Mouse (Mus musculus) brain, embryonic 18.5 days (tissue): ENCODE results near the gene Apela.
"Not testable (repeated sequence)": the region's sequence is repeated elsewhere in the genome, so short reads cannot be mapped to it uniquely, and the experiment has no call there.

ENCODE experiments used
- DNase-seq: peaks from one replicate; pipeline ENCODE4 v3.0.0-alpha.2; 2012; ENCODE audit warnings: low read depth, low spot score

Gene Apela

GRCm38 (mm10) chr8:65028959-65029686, 8.0 kb downstream of the Apela start:
- no peak for DNase-seq

DNA sequence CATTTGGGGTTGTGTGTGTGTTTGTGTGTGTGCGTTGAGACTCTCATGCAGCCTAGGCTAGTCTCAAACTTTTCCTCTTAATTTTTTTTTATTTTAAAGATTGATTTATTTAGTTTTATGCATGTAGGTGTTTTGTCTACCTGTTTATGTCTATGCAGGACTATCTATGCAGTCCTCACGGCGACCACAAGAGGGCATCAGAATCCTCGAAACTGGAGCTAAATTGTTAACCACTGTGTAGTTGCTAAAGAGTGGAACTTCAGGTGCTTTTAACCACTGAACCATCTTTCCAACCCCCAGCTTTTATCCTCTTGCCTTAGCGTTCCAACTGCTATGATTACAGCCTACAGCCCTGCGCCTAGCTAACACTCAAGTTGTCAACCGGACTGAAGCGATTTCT, 14.7 kb downstream of the Apela start:
- DNase-seq, result no peak

GRCm38 (mm10) chr8:65018423-65018822, 18.7 kb downstream of the Apela start, which contains the start of the genes Trim61 and Trim60:
Trim61 (minus strand) TSS chr8:65018523.
Trim60 (minus strand) TSS chr8:65018584.
- no peak for DNase-seq

DNA sequence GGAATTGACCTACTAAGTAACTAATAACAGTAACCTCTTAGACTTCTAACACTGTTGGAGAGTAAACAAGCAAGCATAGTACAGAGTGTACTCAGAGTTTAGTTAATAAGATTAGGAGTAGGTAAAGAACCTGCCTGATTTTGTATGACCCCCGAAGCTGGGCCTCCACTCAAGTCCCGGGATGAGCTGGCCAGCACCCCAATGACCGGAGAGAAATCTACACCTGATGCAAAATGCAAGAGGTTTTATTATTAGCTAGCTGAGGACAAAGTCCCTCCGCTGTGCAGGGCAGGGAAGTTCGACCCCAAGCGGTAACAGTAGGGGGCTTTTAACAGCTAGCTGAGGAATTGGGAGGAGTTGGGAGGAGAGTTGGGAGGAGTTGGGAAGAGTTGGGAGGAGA, 29.5 kb downstream of the Apela start:
- not testable (repeated sequence) for DNase-seq

DNA sequence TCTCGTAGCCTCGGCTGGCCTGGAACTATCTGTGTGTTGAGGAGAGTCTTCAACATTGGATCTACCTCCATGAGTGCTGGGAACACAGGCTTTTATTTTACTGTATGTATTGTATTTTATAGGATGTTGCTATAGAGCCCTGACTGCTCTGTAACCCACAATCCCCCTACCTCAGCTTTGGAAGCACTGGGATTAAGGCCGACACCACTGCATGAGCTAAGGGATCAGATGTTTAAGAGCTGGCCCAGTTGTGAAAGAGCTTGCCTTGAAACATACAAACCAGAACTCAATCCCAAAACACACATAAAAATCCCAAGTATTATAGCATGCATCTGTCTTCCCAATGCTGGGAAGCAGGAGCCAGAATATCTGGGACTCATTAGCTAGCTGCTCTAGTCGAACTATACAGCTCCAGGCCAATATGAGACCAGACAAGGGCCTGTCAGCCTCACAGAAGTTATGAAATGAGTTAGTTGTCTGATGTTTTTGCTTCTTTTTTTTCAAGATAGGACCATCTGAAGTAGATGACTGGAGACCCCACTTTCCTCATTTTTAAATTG, 38.2 kb downstream of the Apela start:
- no peak for DNase-seq

- DNase-seq, result no peak
Observed at GRCm38 (mm10) chr8:64987731-64988130, 49.4 kb downstream of the Apela start, which contains the start of gene Trim75. Trim75 (minus strand) TSS chr8:64987831.

DNA sequence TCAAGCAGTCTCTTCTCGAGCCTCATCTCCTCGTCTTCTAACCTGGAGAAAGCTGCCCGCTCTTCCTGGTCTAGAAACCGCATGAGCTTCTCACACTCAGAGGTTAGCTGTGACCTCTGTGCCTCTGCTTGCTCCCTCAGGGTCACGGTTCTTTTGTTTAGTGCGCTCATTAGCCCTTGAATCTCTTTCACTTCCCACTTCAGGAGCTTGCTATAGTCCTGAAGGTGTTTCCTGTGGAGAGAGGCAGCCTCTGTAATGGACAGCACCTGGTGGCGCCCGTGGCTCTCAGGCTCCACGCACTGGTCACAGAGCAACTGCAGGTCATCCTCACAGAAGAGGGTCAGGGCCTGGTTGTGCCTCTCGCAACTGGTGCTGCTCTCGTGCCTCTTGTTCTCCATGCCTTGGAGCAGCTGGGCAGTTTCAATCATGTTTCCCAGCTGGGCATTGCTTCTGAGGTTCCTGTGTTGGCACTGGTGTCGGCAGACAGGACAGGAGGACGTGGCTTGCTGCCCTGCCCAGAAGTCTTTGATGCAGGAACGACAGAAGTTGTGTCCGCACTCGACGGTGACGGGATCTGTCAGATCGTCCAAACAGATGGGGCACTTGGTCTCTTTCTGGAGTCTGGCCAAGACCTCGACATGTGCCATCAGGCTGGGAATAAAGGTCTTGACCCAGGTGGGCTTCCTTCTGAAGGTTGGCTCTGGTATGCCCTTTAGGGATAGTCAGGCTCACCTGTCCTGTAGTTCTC, 53.8 kb downstream of the Apela start:
- DNase-seq, result no peak
